Mouse (Mus musculus) MEL (cell line): ENCODE measurements around the gene Tiprl. TPM values are rescaled to one million over a fixed set of nuclear protein-coding genes. Genes with fewer than 3 reads are reported as not detected.

Experiments
- DNase-seq: peaks from one replicate; pipeline ENCODE4 v3.0.0; 2011; ENCODE audit warnings: low read depth, low spot score
- H3K27ac ChIP-seq: 2 replicates; pipeline ENCODE4 v1.5.1; 2012; ENCODE audit warnings: low read depth, mild to moderate bottlenecking, control low read depth, low read length, moderate library complexity; ENCODE audit not compliant: control insufficient read depth
- H3K27me3 ChIP-seq, 2 experiments: fragments of 150-350 bp in 1 of 2; sonication (generic) in 1 of 2; 2 replicates each; pipeline ENCODE4 v1.6.1; 2012; ENCODE audit warnings: low read length in 2 of 2, mild to moderate bottlenecking in 2 of 2, improper control_type of control experiment in 1 of 2, moderate library complexity in 1 of 2; ENCODE audit not compliant: insufficient read depth in 2 of 2, control insufficient read depth in 1 of 2
- H3K36me3 ChIP-seq, 2 experiments: 2 replicates each; pipeline ENCODE4 v1.6.1; 2012 to 2014; ENCODE audit warnings: low read length in 2 of 2, improper control_type of control experiment in 1 of 2, inconsistent platforms in 1 of 2, mild to moderate bottlenecking in 1 of 2; ENCODE audit not compliant: insufficient read depth in 2 of 2, control insufficient read depth in 1 of 2
- H3K4me1 ChIP-seq, 2 experiments: fragments of 150-350 bp in 1 of 2; sonication (generic) in 1 of 2; 2 replicates each; pipeline ENCODE4 v1.6.1; 2012; ENCODE audit warnings: low read length in 2 of 2, improper control_type of control experiment in 1 of 2, mild to moderate bottlenecking in 1 of 2; ENCODE audit not compliant: insufficient read depth in 2 of 2, control insufficient read depth in 1 of 2
- H3K4me3 ChIP-seq, 2 experiments: fragments of 150-350 bp in 1 of 2; sonication (generic) in 1 of 2; 2 replicates each; pipeline ENCODE4 v1.5.1; 2012; ENCODE audit warnings: low read depth in 2 of 2, low read length in 2 of 2, mild to moderate bottlenecking in 2 of 2, moderate library complexity in 2 of 2, control low read depth in 1 of 2, improper control_type of control experiment in 1 of 2; ENCODE audit not compliant: control insufficient read depth in 1 of 2, insufficient read depth in 1 of 2
- H3K79me2 ChIP-seq: 2 replicates; pipeline ENCODE4 v1.6.1; 2012; ENCODE audit warnings: mild to moderate bottlenecking, low read length, moderate library complexity; ENCODE audit not compliant: control insufficient read depth, poor library complexity, insufficient read depth
- H3K9ac ChIP-seq: 2 replicates; pipeline ENCODE4 v1.6.1; 2012; ENCODE audit warnings: low read depth, mild to moderate bottlenecking, control low read depth, low read length, moderate library complexity; ENCODE audit not compliant: control insufficient read depth, poor library complexity, severe bottlenecking
- H3K9me3 ChIP-seq: fragments of 150-350 bp; sonication (generic); replicated peaks from 2 replicates; pipeline ENCODE4 v1.6.1; 2012; ENCODE audit warnings: mild to moderate bottlenecking, low read length, improper control_type of control experiment, moderate library complexity; ENCODE audit not compliant: insufficient read depth
- BHLHE40 ChIP-seq: IDR thresholded peaks from 2 replicates; pipeline ENCODE4 v1.6.1; 2012; ENCODE audit warnings: low read depth, mild to moderate bottlenecking, inconsistent platforms, low read length, improper control_type of control experiment, borderline replicate concordance
- CHD1 ChIP-seq: IDR thresholded peaks from 2 replicates; pipeline ENCODE4 v1.6.1; 2012; ENCODE audit warnings: low read depth, mild to moderate bottlenecking, inconsistent platforms, low read length, improper control_type of control experiment
- CHD2 ChIP-seq: IDR thresholded peaks from 2 replicates; pipeline ENCODE4 v1.6.1; 2011; ENCODE audit warnings: low read length, improper control_type of control experiment
- CTCF ChIP-seq, 3 experiments: IDR thresholded peaks in 2 of 3; conservative IDR thresholded peaks in 1 of 3; 2 replicates each; pipeline ENCODE4 v1.5.1; 2011 to 2012; ENCODE audit warnings: low read length in 3 of 3, low read depth in 2 of 3, mild to moderate bottlenecking in 2 of 3, improper control_type of control experiment in 1 of 3, inconsistent platforms in 1 of 3, mixed read lengths in 1 of 3, moderate library complexity in 1 of 3; ENCODE audit not compliant: control insufficient read depth in 1 of 3, insufficient read depth in 1 of 3, poor library complexity in 1 of 3, severe bottlenecking in 1 of 3
- E2F4 ChIP-seq: IDR thresholded peaks from 2 replicates; pipeline ENCODE4 v1.6.1; 2011; ENCODE audit warnings: low read depth, low read length, improper control_type of control experiment, borderline replicate concordance
- ELF1 ChIP-seq: IDR thresholded peaks from 2 replicates; pipeline ENCODE4 v1.6.1; 2014; ENCODE audit warnings: low read depth, mild to moderate bottlenecking, inconsistent platforms, low read length, improper control_type of control experiment, moderate library complexity
- GABPA ChIP-seq: IDR thresholded peaks from 2 replicates; pipeline ENCODE4 v1.6.1; 2012; ENCODE audit warnings: low read depth, mild to moderate bottlenecking, inconsistent platforms, low read length, improper control_type of control experiment, moderate library complexity
- GATA1 ChIP-seq: IDR thresholded peaks from 2 replicates; pipeline ENCODE4 v1.6.1; 2011; ENCODE audit warnings: low read depth, low read length, improper control_type of control experiment
- JUND ChIP-seq: IDR thresholded peaks from 2 replicates; pipeline ENCODE4 v1.6.1; 2011; ENCODE audit warnings: low read depth, mild to moderate bottlenecking, improper control_type of control experiment, low read length
- KAT2A ChIP-seq: conservative IDR thresholded peaks from 2 replicates; pipeline ENCODE4 v1.6.1; 2012; ENCODE audit warnings: low read depth, low read length, improper control_type of control experiment, inconsistent platforms
- MAX ChIP-seq: IDR thresholded peaks from 2 replicates; pipeline ENCODE4 v1.6.1; 2011; ENCODE audit warnings: low read length, improper control_type of control experiment
- MAZ ChIP-seq: IDR thresholded peaks from 2 replicates; pipeline ENCODE4 v1.6.1; 2012; ENCODE audit warnings: low read depth, mild to moderate bottlenecking, inconsistent platforms, low read length, improper control_type of control experiment
- MXI1 ChIP-seq: IDR thresholded peaks from 2 replicates; pipeline ENCODE4 v1.6.1; 2011; ENCODE audit warnings: mild to moderate bottlenecking, low read depth, low read length, improper control_type of control experiment
- MYB ChIP-seq: IDR thresholded peaks from 2 replicates; pipeline ENCODE4 v1.6.1; 2011; ENCODE audit warnings: mild to moderate bottlenecking, low read depth, low read length, improper control_type of control experiment
- MYC ChIP-seq: IDR thresholded peaks from 2 replicates; pipeline ENCODE4 v1.6.1; 2011; ENCODE audit warnings: low read depth, mild to moderate bottlenecking, low read length, improper control_type of control experiment, moderate library complexity
- NRF1 ChIP-seq: IDR thresholded peaks from 2 replicates; pipeline ENCODE4 v1.6.1; 2014; ENCODE audit warnings: low read depth, mild to moderate bottlenecking, inconsistent platforms, low read length, improper control_type of control experiment, moderate library complexity; ENCODE audit not compliant: poor library complexity, insufficient read depth, severe bottlenecking
- RAD21 ChIP-seq: IDR thresholded peaks from 2 replicates; pipeline ENCODE4 v1.6.1; 2011; ENCODE audit warnings: mild to moderate bottlenecking, low read depth, low read length, improper control_type of control experiment
- RCOR1 ChIP-seq: IDR thresholded peaks from 2 replicates; pipeline ENCODE4 v1.6.1; 2012; ENCODE audit warnings: low read depth, mild to moderate bottlenecking, inconsistent platforms, low read length, improper control_type of control experiment
- SMC3 ChIP-seq: IDR thresholded peaks from 2 replicates; pipeline ENCODE4 v1.6.1; 2011; ENCODE audit warnings: low read depth, low read length, improper control_type of control experiment
- TAL1 ChIP-seq: IDR thresholded peaks from 2 replicates; pipeline ENCODE4 v1.6.1; 2012; ENCODE audit warnings: mild to moderate bottlenecking, inconsistent platforms, low read length, moderate library complexity, mixed read lengths
- TCF12 ChIP-seq: IDR thresholded peaks from 2 replicates; pipeline ENCODE4 v1.6.1; 2014; ENCODE audit warnings: low read depth, mild to moderate bottlenecking, inconsistent platforms, low read length, improper control_type of control experiment, moderate library complexity
- UBTF ChIP-seq: IDR thresholded peaks from 2 replicates; pipeline ENCODE4 v1.6.1; 2012; ENCODE audit warnings: low read depth, mild to moderate bottlenecking, inconsistent platforms, low read length, improper control_type of control experiment, moderate library complexity, borderline replicate concordance; ENCODE audit not compliant: insufficient read depth
- USF2 ChIP-seq, 2 experiments: IDR thresholded peaks; 2 replicates each; pipeline ENCODE4 v1.6.1; 2011 to 2012; ENCODE audit warnings: improper control_type of control experiment in 2 of 2, low read length in 2 of 2, borderline replicate concordance in 1 of 2, inconsistent platforms in 1 of 2, low read depth in 1 of 2, mild to moderate bottlenecking in 1 of 2; ENCODE audit not compliant: insufficient read depth in 1 of 2
- ZC3H11A ChIP-seq: IDR thresholded peaks from 2 replicates; pipeline ENCODE4 v1.6.1; 2012; ENCODE audit warnings: low read depth, mild to moderate bottlenecking, inconsistent platforms, low read length, improper control_type of control experiment
- ZMIZ1 ChIP-seq: IDR thresholded peaks from 2 replicates; pipeline ENCODE4 v1.6.1; 2012; ENCODE audit warnings: low read depth, mild to moderate bottlenecking, inconsistent platforms, low read length, improper control_type of control experiment, moderate library complexity
- ZNF384 ChIP-seq: IDR thresholded peaks from 2 replicates; pipeline ENCODE4 v1.6.1; 2012; ENCODE audit warnings: low read depth, mild to moderate bottlenecking, inconsistent platforms, low read length, improper control_type of control experiment
- polyA plus RNA-seq, 2 experiments: library from polyadenylated mRNA; stranded (reverse) in 1 of 2; unstranded in 1 of 2; fragments of >175 nt in 1 of 2; fragments of >200 nt in 1 of 2; gene quantifications; 2 replicates each; pipeline versions ENCODE4 v1.2.1 to v1.2.4; 2012; ENCODE audit warnings: low replicate concordance in 2 of 2, low read depth in 1 of 2; ENCODE audit not compliant: insufficient read length in 2 of 2, insufficient read depth in 1 of 2, missing spikeins in 1 of 2
- total RNA-seq: library from RNA; depleted of rRNA; stranded (reverse); fragments of 300-350 nt; gene quantifications from 2 replicates; pipeline ENCODE4 v1.2.3, GENCODE M21; 2012

The Tiprl gene
- total and polyA plus RNA-seq, 3 experiments, result 50.6 to 293 (median 51.4) TPM

GRCm38 (mm10) chr1:165183400-165183799, 53.4 kb downstream of the Tiprl start:
- Histone ChIP-seq H3K27ac (no peak overlapping the region), H3K4me3 (no peak overlapping the region), H3K79me2 (no peaks in the 10 kb centered on the region), H3K9me3 (no peaks in the 10 kb centered on the region), H3K36me3 (no peaks in the 10 kb centered on the region), H3K9ac (no peak overlapping the region), H3K27me3 (no peaks in the 10 kb centered on the region), H3K4me1 (no peaks in the 10 kb centered on the region)
- DNase-seq, result no peak
- no peak for TF ChIP-seq ZNF384
- TF ChIP-seq CHD2, result no peak
- no peak for TF ChIP-seq RCOR1
- no peak for TF ChIP-seq USF2 (IDR thresholded peaks at IDR 0.05; ENCODE audit: borderline replicate concordance in 1 of 2, insufficient read depth in 1 of 2, low read depth in 1 of 2, low read length in 2 of 2)
- TF ChIP-seq TAL1, result no peak
- no peak for TF ChIP-seq TCF12
- TF ChIP-seq MXI1, result no peak
- TF ChIP-seq RAD21, result no peak
- no peak for TF ChIP-seq CTCF (IDR thresholded peaks at IDR 0.05 in 2 of 3, conservative IDR thresholded peaks at IDR 0.05 in 1 of 3; ENCODE audit: control insufficient read depth in 1 of 3, insufficient read depth in 1 of 3, low read depth in 2 of 3, low read length in 3 of 3, poor library complexity in 1 of 3, severe bottlenecking in 1 of 3)
- TF ChIP-seq GABPA, result no peak
- TF ChIP-seq GATA1, result no peak
- no peak for TF ChIP-seq MYB
- no peak for TF ChIP-seq BHLHE40

DNA sequence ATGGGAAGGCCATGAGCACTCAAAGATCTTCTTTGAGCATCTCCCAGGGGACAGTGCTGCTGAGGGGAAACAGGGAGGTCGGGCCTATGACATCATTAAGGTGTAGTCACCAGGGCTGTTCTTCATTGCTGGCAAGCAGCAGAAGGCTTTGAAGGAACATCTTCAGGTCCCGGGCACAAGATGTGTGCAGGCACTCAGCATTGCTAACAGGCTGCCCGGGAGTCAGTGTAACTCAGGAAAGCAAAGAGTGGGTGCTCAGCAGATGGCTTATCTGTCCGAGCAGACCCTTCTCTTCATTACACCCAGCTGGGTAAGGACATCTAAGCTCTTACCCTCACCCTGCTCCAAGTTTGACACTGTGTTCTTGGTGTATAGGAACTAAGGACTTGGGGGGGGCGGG, 57.5 kb downstream of the Tiprl start:
- H3K4me1 ChIP-seq, result no peaks in the 10 kb centered on the region
- no peaks in the 10 kb centered on the region for H3K27me3 ChIP-seq
- H3K4me3 ChIP-seq, result no peak overlapping the region
- no peaks in the 10 kb centered on the region for H3K79me2 ChIP-seq
- DNase-seq, result no peak
- TF ChIP-seq JUND (no peak), ZC3H11A (no peak), UBTF (no peak), MAX (no peak), MYC (no peak), USF2 (IDR thresholded peaks at IDR 0.05; ENCODE audit: borderline replicate concordance in 1 of 2, insufficient read depth in 1 of 2, low read depth in 1 of 2, low read length in 2 of 2) (no peak), RAD21 (no peak), MAZ (no peak), MXI1 (no peak), ZMIZ1 (no peak), E2F4 (no peak), SMC3 (no peak), KAT2A (no peak), ZNF384 (no peak), ELF1 (no peak), NRF1 (no peak), CTCF (IDR thresholded peaks at IDR 0.05 in 2 of 3, conservative IDR thresholded peaks at IDR 0.05 in 1 of 3; ENCODE audit: control insufficient read depth in 1 of 3, insufficient read depth in 1 of 3, low read depth in 2 of 3, low read length in 3 of 3, poor library complexity in 1 of 3, severe bottlenecking in 1 of 3) (no peak), TCF12 (no peak), CHD1 (no peak)
- H3K9me3 ChIP-seq, result no peaks in the 10 kb centered on the region
- H3K9ac ChIP-seq, result no peak overlapping the region
- H3K36me3 ChIP-seq, result no peaks in the 10 kb centered on the region
- no peak overlapping the region for H3K27ac ChIP-seq
